Mouse (Mus musculus): ENCODE data around the gene Cchcr1. TPM values are rescaled to one million over a fixed set of nuclear protein-coding genes. Genes with fewer than 3 reads are reported as not detected.
A peak's percentile ranks its signal among the peaks of the same experiment; 100 is the strongest.
"Not testable (repeated sequence)": the region's sequence is repeated elsewhere in the genome, so short reads cannot be mapped to it uniquely, and the experiment has no call there.

Gene Cchcr1
- total RNA-seq (2022) = 10 to 100 TPM; 12.2 to 13.5 (median 12.9) TPM

DNA sequence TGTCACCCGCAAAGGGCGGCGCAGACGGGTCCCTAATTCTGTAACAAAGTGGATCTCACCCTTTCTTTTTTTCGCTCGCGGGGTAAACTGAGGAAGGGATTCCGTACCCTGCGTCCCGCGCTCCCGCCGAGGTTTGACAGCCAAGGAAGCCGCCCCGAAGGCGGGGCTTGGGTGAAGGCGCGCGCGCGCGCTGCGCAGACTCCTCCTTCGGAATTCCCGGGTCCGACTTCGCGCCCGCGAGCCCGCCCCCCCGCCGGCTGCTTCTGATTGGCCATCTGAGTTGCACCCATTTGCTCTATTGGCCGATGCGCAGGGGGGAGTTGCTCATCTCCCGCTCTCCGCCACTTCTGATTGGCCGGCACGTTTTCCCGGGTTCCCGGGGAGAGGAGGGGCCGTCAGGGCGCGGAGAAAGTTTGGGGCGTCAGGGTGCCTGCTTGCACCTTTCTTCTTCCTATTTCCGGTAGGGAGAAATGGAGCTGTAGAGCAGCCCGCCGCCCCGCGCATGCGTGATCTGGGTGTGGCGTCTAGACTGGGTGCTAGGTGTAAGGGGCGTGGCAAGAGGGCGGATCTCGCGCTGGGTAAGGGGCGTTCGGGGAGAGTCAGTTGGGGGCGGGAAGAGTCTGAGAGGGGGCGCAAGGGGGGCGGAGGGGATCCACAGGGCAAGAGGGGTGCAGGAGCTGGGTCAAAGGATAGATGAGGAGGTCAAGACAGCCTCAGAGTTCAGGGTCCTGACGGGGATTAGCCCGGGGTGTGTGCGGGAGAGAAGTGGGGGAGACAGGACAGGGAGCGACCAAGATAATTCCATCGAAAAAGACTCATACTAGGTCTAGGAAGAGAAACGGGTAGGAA lies at the start of gene Cchcr1, which contains the start of gene Tcf19:
Gene Cchcr1, plus strand, starts transcription at position 449 of the 849 bp plus-strand sequence.
Gene Tcf19, minus strand, starts transcription at position 173 of the 849 bp plus-strand sequence.
- peak; percentile 92 to 94 for DNase-seq (ENCODE audit: low spot score in 2 of 2)

DNA sequence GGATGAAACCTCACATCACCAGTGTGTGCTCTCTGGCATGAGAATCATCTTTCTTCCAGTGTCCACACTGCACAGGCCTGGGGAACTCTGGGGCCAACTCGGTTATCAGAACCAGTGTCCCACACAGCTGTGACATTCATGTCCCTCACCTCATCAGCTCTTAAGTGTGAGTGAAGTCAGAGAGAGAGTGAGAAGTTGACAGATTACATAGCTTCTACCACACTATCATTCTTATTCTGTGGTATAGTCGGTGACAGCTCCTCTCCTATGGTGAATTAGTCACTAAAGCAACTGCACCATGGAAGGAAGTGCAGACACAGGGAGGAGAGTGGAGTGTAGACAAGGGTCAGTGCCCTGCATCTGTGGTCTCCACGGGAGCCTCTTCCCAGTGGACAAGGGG lies 48.0 kb upstream of the Cchcr1 start:
- not testable (repeated sequence) for DNase-seq (ENCODE audit: low spot score in 2 of 2)

DNA sequence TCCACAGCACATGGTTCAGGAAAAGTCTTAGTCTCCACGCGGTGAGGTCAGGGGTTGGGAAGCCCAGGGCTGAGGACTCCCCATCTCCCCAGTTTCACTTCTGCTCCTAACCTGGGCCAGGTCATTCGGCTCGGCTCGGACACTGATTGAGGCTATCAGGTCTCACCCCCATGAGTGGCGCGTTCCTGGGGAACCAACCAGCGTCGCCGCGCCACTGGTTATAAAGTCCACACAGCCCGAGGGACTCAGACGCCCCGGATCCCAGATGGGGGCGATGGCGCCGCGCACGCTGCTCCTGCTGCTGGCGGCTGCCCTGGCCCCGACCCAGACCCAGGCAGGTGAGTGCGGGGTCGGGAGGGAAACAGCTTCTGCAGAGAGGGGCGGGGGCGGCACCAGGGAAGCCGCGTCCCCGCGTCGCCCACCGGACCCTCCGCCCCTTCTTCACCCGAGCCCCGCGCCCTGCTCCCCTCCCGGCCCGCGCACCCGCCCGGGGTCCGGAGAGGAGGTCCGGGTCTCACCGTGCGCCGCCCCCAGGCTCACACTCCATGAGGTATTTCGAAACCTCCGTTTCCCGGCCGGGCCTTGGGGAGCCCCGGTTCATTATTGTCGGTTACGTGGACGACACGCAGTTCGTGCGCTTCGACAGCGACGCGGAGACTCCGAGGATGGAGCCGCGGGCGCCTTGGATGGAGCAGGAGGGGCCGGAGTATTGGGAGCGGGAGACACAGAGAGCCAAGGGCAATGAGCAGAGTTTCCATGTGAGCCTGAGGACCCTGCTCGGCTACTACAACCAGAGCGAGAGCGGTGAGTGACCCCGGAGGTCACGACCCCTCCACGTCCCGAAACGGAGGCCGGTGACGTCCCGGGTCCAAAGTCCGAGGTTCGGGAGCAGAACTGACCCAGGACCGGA lies 46.8 kb upstream of the Cchcr1 start, which contains the start of gene H2-Q10:
Gene H2-Q10, plus strand, starts transcription at position 248 of the 910 bp plus-strand sequence.
- no peak for DNase-seq (ENCODE audit: low spot score in 2 of 2)

- DNase-seq (ENCODE audit: low spot score in 2 of 2) = peak in 1 of 2 experiments; percentile 51
These were observed 32.8 kb upstream of the Cchcr1 start for GRCm38 (mm10) chr17:35484066-35484465.

GRCm38 (mm10) chr17:35485702-35486101 lies 31.2 kb upstream of the Cchcr1 start:
- DNase-seq (ENCODE audit: low spot score in 2 of 2) = no peak

GRCm38 (mm10) chr17:35486726-35487125 lies 30.2 kb upstream of the Cchcr1 start:
- no peak for DNase-seq (ENCODE audit: low spot score in 2 of 2)

DNA sequence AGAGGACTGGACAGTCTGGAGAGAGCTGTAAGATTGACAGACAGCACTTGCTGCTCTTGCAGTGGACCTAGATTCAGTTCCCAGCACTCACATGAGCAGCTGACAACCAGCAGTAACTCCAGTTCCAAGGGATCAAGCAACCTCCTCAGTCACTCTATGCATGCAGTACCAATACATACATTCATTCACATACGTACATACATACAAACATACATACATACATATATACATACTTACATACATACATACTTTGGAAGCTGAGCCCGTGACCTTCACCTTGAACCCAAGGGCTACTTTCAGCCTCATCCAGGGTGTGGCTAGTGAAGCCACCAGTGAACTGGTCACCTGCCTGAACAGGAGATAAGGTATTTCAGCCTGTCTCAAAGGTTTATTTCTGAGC lies 28.9 kb upstream of the Cchcr1 start:
- DNase-seq (ENCODE audit: low spot score in 2 of 2) = no peak

- DNase-seq (ENCODE audit: low spot score in 2 of 2) = no peak
These were observed 26.6 kb upstream of the Cchcr1 start for GRCm38 (mm10) chr17:35490320-35490719.

GRCm38 (mm10) chr17:35497124-35497523 lies 19.8 kb upstream of the Cchcr1 start:
- no peak for DNase-seq (ENCODE audit: low spot score in 2 of 2)

DNA sequence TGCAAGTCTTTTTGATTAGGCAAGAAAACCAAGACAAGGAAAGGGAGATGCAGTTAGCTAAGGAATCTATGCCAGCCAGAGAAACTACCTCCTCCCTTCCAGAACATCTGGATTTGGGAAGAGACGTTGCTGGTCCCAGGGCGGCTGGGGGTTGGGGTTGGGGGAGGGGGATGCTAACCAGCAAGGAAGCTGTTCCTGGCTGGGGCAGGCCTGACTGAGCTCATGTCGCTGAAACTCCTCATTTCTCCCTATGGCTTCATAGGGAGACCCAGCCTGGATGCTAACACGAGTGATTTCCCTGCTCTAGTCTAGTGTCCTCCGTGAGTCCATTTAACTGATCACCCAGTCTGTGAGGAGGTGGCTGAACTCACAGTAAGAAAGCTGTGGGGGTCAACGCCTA lies 14.7 kb upstream of the Cchcr1 start:
- no peak for DNase-seq (ENCODE audit: low spot score in 2 of 2)

DNA sequence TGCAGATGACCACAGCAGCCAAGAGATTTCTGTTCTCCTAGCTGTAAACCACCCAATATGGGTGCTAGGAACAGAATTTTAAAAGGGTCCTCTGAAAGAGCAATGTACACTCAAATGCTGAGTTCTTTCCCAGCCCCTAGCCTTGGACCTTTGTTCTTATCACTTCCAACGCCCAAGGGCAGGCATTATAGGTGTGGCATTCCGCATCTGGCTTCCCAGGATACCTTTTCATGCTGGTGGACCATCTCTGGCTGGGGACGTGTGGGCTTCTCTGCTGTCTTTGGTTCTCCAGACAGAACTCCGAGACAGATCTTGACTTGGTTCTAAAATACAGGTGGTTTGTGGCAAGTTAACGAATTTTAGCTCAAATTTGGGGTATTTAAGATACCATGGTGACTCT lies 14.1 kb upstream of the Cchcr1 start:
- DNase-seq (ENCODE audit: low spot score in 2 of 2) = no peak

DNA sequence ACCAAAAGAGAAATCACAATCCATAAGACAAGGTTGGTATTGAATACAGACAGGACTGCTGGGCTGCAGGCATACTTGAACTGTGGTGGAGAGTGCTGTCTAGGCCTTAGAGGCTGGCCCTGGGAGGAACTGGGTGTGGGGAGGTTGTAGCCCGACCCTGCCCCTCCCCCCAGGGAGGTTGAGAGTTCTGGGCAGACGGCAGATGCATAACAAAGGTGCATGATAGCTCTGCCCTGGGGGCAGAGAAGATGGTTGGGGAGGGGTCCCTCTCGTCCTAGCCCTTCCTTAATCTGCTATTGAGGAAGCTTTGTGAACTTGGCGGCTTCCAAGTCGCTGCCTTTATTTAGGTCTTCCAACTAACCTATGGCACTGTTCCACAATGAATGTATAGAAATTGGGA lies 13.1 kb upstream of the Cchcr1 start:
- no peak for DNase-seq (ENCODE audit: low spot score in 2 of 2)

DNA sequence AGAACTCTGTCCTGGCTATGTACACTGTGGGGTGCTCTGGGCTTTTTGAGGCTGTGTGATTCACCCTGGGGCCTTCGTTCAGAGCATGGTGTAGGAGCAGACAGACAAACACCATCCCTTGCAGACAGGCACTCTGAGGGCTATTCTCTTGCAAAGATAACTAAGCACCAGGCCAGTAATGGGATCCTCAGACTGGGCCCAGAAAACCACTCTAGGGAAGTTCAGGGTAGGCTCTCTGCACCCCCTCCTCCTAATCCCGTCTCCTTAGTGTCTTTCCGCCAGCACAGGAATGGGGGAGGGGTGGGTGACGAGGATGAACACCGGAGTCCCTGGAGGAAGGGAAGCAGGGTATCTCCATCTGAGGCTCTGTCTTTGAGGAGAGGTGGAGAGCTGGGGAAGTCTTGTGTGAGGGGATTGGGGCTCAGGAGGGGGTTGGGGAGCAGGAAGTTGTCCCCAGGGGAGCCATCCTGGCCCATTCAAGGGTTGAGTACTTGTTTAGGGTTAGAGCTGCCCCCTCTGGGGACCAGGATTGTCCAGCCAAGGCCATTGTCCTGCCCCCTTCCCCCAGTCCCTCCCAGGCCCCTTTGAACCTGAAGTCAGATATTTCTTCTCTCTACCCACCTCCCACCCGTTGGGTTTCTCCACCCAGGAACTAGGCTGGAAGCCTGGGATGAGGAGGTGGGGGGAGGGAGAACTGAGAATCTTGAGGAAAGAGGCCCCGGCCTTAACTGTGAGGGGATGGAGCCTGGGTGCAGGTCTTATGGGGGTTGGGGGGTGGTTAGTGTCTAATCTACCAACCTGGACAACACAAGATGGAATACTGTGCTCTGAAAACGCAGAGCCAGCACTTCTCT lies 12.0 kb upstream of the Cchcr1 start:
- DNase-seq (ENCODE audit: low spot score in 2 of 2) = no peak

- no peak for DNase-seq (ENCODE audit: low spot score in 2 of 2)
These were observed 11.1 kb upstream of the Cchcr1 start, which contains the start of gene Pou5f1 for GRCm38 (mm10) chr17:35505776-35506175. Gene Pou5f1, plus strand, starts transcription at chr17:35506018.

DNA sequence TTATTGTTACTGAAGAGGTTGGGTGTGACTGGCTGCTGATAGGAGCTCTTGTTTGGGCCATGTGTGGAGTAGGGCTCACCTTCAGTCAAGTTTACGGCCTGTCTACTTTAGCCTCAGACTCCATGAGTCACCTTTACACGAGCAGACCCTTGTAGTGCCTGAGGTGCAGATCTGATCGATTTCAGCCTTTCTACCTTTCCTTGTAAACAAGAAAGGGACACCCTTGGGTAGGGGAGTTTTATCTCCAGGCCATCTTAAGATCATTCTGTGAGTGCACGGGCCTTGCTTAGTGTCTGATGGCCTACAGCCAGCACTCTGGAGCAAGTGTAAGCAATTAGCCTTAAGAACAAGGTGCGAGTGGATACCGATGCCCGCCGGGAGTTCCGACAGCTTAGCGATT lies 10.0 kb upstream of the Cchcr1 start:
- no peak for DNase-seq (ENCODE audit: low spot score in 2 of 2)

DNA sequence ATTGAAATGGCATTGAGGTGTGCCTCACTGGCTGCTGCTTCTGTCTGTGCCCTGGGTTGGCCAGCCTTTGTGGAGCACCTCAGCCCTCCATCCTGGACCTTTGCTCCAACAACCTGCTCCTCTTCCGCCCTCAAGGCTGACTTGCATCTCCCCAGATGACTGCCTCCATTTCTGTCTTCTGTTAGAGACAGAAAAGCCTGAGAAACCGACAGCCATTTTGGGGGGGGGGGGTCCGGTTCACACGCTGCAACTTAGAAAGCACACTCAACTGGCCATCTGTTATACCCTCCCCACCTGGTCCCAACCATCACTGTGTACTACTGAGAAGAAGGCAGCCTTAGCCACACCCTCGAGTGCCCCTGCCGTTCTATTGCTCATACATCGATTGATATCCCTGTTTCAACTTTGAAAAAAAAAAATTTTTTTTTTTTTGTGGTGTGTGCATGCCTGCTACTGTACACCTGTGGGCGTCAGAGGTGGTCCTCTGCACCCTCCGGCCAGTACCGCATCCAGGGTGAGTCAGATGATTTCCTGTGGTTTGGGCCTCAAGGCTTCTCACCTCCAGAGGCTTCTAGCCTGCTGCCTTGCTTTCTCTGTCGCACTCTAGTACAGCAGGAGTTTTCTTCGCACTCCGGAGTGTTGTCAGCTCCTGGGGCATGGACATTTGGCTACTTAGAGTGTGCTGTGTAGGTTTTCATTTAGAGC lies 9.2 kb upstream of the Cchcr1 start:
- no peak for DNase-seq (ENCODE audit: low spot score in 2 of 2)

GRCm38 (mm10) chr17:35508279-35508678 lies 8.6 kb upstream of the Cchcr1 start:
- not testable (repeated sequence) for DNase-seq (ENCODE audit: low spot score in 2 of 2)

- DNase-seq (ENCODE audit: low spot score in 2 of 2) = no peak
These were observed 7.6 kb upstream of the Cchcr1 start for GRCm38 (mm10) chr17:35509284-35509683.

- DNase-seq (ENCODE audit: low spot score in 2 of 2) = no peak
These were observed 3.8 kb upstream of the Cchcr1 start for GRCm38 (mm10) chr17:35512916-35513626.

DNA sequence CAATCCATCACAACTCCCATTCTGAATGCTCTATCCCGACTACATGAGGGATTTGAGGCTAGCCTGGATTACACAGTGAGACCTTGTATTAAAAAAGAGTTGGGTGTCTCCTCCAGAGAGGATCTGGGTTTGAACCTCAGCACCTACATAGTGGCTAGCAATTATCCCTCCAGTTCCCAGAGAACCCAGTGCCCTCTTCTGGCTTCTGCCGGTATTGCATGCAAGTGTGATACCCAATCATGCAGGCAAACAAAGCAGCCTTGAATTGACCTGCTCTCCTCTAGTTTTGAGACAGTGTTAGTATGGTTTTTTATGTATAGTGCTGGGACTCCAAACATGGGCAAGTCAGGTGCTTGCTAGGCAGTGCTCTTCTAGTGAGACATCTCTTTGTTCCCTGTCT lies 3.0 kb upstream of the Cchcr1 start:
- peak in 1 of 2 experiments; percentile 52 for DNase-seq (ENCODE audit: low spot score in 2 of 2)
